Mouse (Mus musculus) heart, adult 2 months (tissue): ENCODE measurements around the gene Spats2.

ENCODE experiments used
- CTCF ChIP-seq: fragments of 200-600 bp; IDR thresholded peaks from 2 replicates; pipeline ENCODE4 v1.8.1; 2022; ENCODE audit warnings: antibody characterized with exemption, mild to moderate bottlenecking, moderate library complexity
- EP300 ChIP-seq: fragments of 200-500 bp; IDR thresholded peaks from 2 replicates; pipeline ENCODE4 v1.6.1; 2011; ENCODE audit warnings: low read depth, low read length, control low read depth; ENCODE audit not compliant: insufficient read depth
- POLR2A ChIP-seq: fragments of 200-500 bp; IDR thresholded peaks from 2 replicates; pipeline ENCODE4 v1.6.1; 2011; ENCODE audit warnings: mild to moderate bottlenecking, low read depth, low read length, control low read depth; ENCODE audit not compliant: insufficient read depth

DNA sequence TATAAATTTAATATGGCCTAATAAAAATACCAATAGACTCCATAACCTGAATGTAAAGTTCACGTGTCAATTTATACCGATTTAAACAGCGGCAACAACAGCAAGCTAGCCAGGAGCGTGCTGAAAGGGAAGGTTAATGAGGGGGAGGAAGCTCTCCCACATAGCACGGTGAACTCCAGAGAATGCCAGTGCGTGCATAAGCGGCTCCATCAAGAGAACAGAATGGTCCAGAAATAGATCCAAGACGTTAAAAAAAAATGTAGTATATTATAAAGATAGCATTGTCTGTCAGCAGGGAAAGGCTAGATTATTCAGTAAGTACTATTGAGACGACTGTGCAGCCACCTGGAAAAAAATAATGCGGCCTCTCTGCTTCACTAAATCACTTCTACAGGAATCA lies 137.0 kb downstream of the Spats2 start:
- TF ChIP-seq CTCF (no peak), POLR2A (no peak), EP300 (no peak)
